Mouse (Mus musculus): ENCODE measurements around the gene Grwd1. TPM values are rescaled to one million over a fixed set of nuclear protein-coding genes. Genes with fewer than 3 reads are reported as not detected.

Gene Grwd1
- polyA plus RNA-seq, 1 experiment from 2014 or later: 116 TPM

DNA sequence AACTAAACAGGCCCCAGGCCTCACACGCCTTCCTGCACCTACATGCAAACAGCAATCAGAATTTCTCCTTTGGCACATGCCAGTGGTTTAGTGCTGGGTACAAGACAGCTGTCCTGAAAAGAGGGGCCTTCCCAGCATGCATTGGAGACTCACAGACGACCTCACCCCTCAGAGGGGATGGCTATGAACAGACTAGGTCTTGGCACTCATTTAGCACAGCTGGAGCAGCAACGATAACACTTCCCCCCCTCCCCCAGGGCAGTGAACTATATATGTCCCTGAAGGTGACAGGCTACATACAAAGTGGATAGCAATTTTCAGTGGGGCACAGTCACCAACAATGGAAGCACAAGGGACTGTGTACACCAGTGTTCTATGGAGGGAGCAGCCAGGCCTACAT, 33.7 kb upstream of the Grwd1 start:
- no peaks in the 10 kb centered on the region for H3K36me3 ChIP-seq
- H3K4me1 ChIP-seq: peaks cover 34% of the 10 kb centered on the region
- peaks cover 72% of the 10 kb centered on the region for H3K27me3 ChIP-seq (ENCODE audit: low read depth, poor library complexity, severe bottlenecking)
- no peak for DNase-seq (ENCODE audit: low spot score)
- H3K27ac ChIP-seq: no peak overlapping the region
- H3K9me3 ChIP-seq (replicated peaks): no peaks in the 10 kb centered on the region
- 75% methylated on average over 3 of the region's 3 CpGs for WGBS
- H3K4me3 ChIP-seq: no peak overlapping the region

DNA sequence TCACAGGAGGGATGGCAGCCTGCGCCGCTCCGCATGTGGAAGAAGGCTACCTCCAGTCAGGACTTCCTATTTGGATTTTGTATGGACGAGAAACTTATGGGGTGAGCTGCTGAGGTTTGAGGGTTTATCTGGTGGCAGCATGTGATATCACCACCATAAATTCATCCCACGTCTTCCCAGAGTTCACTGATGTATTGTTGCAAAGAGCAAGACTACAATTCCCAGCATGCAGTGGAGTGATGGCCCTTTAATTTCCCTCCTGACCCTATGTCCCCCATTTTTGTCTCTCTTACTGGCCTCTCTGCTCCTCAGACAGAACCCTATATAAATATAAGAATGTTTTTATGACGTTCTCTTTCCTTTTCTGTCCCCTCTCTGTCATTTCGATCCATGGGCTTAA, 32.1 kb upstream of the Grwd1 start:
- H3K4me1 ChIP-seq: peaks cover 23% of the 10 kb centered on the region
- H3K27me3 ChIP-seq (ENCODE audit: low read depth, poor library complexity, severe bottlenecking): peaks cover 72% of the 10 kb centered on the region

DNA sequence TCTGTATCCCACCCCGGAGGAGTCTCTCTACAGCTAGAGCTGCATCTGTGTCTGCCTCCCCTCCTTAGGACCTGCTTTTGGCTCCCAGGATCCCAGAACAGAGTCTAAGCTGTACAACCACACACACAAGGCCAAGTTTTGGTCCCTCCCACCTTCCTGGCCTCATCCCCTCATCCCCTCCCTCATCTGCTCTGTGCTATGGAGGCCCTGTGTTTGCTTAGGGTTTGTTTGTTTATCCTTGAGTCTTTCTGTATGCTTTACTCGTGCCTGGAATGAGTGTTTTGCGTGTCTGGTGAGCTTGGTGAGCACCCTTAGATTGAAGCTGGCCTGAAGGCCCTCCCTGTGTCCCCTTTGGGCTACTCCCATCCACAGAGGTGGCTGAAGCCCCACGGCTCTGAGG, 28.3 kb upstream of the Grwd1 start:
- Histone ChIP-seq H3K4me3 (no peak overlapping the region), H3K9me3 (replicated peaks) (no peaks in the 10 kb centered on the region), H3K4me1 (peaks cover 18% of the 10 kb centered on the region), H3K27me3 (ENCODE audit: low read depth, poor library complexity, severe bottlenecking) (peaks cover 76% of the 10 kb centered on the region), H3K27ac (no peak overlapping the region), H3K36me3 (no peaks in the 10 kb centered on the region)
- 49% methylated on average over 4 of the region's 4 CpGs for WGBS
- DNase-seq (ENCODE audit: low spot score): no peak

More for the DNA sequence above, 32.1 kb upstream of the Grwd1 start:
- Histone ChIP-seq H3K27ac (no peak overlapping the region), H3K4me3 (no peak overlapping the region), H3K36me3 (no peaks in the 10 kb centered on the region), H3K9me3 (replicated peaks) (no peaks in the 10 kb centered on the region)
- 85% methylated on average over 7 of the region's 7 CpGs for WGBS
- DNase-seq (ENCODE audit: low spot score): no peak

GRCm38 (mm10) chr7:45856950-45857901, 26.5 kb upstream of the Grwd1 start:
- peak overlapping the region; percentile 27 for H3K27ac ChIP-seq
- WGBS: 2% methylated on average over 30 of the region's 30 CpGs
- H3K27me3 ChIP-seq (ENCODE audit: low read depth, poor library complexity, severe bottlenecking): peaks cover 75% of the 10 kb centered on the region

DNA sequence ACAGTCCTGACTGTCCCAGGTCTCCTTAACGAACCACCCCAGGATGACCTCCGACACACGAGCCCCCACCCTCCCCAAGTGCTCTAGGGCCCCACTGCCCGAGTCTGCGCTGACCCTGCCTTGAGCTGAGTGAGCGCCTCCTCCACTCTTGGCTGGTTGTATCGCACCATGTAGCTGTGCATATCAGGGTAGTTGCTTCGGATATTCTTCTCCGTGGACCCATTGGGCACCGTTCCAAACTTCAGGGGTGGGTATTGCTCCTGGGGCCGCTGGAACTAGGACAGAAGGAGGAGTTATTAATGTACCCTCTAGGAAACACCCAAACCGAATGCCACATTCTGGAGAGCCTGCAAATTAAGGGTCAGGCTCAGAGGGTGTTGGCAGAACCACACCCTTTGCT, 22.3 kb upstream of the Grwd1 start:
- Histone ChIP-seq H3K4me1 (peaks cover 22% of the 10 kb centered on the region), H3K36me3 (no peaks in the 10 kb centered on the region), H3K9me3 (replicated peaks) (no peaks in the 10 kb centered on the region), H3K4me3 (no peak overlapping the region), H3K27me3 (ENCODE audit: low read depth, poor library complexity, severe bottlenecking) (peaks cover 55% of the 10 kb centered on the region), H3K27ac (no peak overlapping the region)
- DNase-seq (ENCODE audit: low spot score): no peak
- WGBS: 85% methylated on average over 12 of the region's 12 CpGs

More at GRCm38 (mm10) chr7:45856950-45857901, 26.5 kb upstream of the Grwd1 start:
- peak overlapping the region; percentile 51 for H3K4me3 ChIP-seq
- peaks cover 18% of the 10 kb centered on the region for H3K4me1 ChIP-seq
- H3K36me3 ChIP-seq: no peaks in the 10 kb centered on the region
- peak; percentile 61 for DNase-seq (ENCODE audit: low spot score)
- no peaks in the 10 kb centered on the region for H3K9me3 ChIP-seq (replicated peaks)

GRCm38 (mm10) chr7:45850661-45851060, 19.9 kb upstream of the Grwd1 start:
- Histone ChIP-seq H3K27ac (no peak overlapping the region), H3K4me1 (peaks cover 4% of the 10 kb centered on the region; the same call in 1 of the 2 replicates), H3K27me3 (ENCODE audit: low read depth, poor library complexity, severe bottlenecking) (peaks cover 40% of the 10 kb centered on the region; the same call in 1 of the 2 replicates), H3K36me3 (no peaks in the 10 kb centered on the region), H3K4me3 (no peak overlapping the region), H3K9me3 (replicated peaks) (no peaks in the 10 kb centered on the region)
- 74% methylated on average over 3 of the region's 3 CpGs for WGBS
- DNase-seq (ENCODE audit: low spot score): no peak

DNA sequence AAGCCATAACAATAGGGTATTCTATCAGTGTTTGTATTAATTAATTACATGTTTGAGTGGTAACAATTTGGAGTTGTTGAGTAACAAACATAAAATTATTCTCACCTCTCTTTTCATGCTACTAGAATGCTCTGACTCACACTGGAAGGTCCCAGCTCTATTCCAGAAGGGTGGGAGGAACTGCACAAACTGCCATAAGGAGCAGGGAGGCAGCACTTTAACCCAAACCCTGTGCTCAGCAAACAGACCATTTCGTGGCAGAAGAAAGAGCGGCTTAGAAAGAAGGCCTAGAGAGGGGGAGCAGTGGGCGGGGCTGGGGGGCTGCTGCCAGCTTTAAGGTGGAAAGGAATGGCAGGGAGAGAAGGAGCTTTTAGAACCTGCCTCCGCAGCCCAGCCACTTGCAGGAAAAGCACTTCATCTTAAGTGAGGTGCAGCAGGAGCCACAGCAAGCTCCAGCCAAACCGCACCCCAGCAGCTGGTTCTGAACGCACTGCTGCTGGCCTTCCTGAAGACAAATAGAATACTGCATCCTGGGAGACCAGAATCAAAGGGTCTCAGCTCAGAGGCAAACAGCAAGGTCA, 17.8 kb upstream of the Grwd1 start:
- Histone ChIP-seq H3K27me3 (ENCODE audit: low read depth, poor library complexity, severe bottlenecking) (peaks cover 40% of the 10 kb centered on the region; the same call in 1 of the 2 replicates), H3K36me3 (no peaks in the 10 kb centered on the region), H3K4me1 (peaks cover 4% of the 10 kb centered on the region; the same call in 1 of the 2 replicates), H3K4me3 (no peak overlapping the region), H3K27ac (0 out of 2 replicates have a peak overlapping the region, but pooled peaks have one; percentile 40), H3K9me3 (replicated peaks) (no peaks in the 10 kb centered on the region)
- DNase-seq (ENCODE audit: low spot score): no peak
- WGBS: 15% methylated on average over 6 of the region's 6 CpGs

GRCm38 (mm10) chr7:45842950-45843744, 12.4 kb upstream of the Grwd1 start:
- no peaks in the 10 kb centered on the region for H3K4me1 ChIP-seq
- no peak overlapping the region for H3K27ac ChIP-seq
- 90% methylated on average over 10 of the region's 10 CpGs for WGBS
- no peaks in the 10 kb centered on the region for H3K9me3 ChIP-seq (replicated peaks)
- DNase-seq (ENCODE audit: low spot score): no peak
- peaks cover 46% of the 10 kb centered on the region; the same call in 1 of the 2 replicates for H3K27me3 ChIP-seq (ENCODE audit: low read depth, poor library complexity, severe bottlenecking)
- H3K4me3 ChIP-seq: no peak overlapping the region
- no peaks in the 10 kb centered on the region for H3K36me3 ChIP-seq

- Histone ChIP-seq H3K27me3 (ENCODE audit: low read depth, poor library complexity, severe bottlenecking) (peaks cover 70% of the 10 kb centered on the region), H3K27ac (peak overlapping the region; percentile 71), H3K4me1 (peaks cover 36% of the 10 kb centered on the region), H3K36me3 (peaks cover 7% of the 10 kb centered on the region), H3K9me3 (replicated peaks) (no peaks in the 10 kb centered on the region), H3K4me3 (peak overlapping the region; percentile 49)
- DNase-seq (ENCODE audit: low spot score): peak; percentile 51
- 2% methylated on average over 31 of the region's 31 CpGs for WGBS
Measured at GRCm38 (mm10) chr7:45833924-45834323, 3.2 kb upstream of the Grwd1 start.

DNA sequence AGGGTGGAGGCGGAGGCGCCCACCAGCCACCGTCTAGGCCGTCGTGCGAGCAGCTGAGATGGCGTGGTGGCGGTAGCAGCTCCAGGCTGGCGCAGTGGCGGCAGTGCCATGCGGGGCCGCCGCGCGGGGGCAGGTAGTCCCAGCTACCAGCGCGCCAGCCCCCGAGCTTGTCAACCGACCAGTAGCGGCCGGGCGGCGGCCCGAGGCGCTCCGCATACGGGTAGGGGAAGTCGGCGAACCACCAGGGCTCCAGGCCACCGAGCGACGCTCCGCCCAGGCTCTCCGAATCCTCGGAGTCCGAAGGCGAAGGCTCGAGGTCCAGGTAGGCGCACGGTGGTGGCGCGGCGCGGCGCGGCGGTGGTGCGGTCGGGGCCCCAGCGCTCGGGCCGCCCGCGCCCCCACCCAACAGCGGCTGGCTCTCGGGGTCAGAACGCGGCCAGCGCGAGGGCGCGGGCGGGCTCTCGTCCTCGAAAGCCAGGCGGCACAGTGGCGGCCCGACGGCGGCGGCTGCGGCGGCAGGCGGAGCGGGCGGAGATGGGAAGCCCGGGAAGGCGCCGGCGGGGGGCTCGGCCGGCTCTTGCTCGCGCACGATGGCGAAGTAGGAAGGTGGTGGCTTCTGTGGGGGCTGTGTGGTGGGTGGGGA, 2.5 kb upstream of the Grwd1 start:
- Histone ChIP-seq H3K36me3 (peaks cover 14% of the 10 kb centered on the region), H3K27ac (peak overlapping the region; percentile 71), H3K4me3 (peak overlapping the region; percentile 49), H3K4me1 (peaks cover 36% of the 10 kb centered on the region), H3K9me3 (replicated peaks) (no peaks in the 10 kb centered on the region), H3K27me3 (ENCODE audit: low read depth, poor library complexity, severe bottlenecking) (peaks cover 70% of the 10 kb centered on the region)
- peak; percentile 60 for DNase-seq (ENCODE audit: low spot score)
- 1% methylated on average over 82 of the region's 86 CpGs for WGBS

GRCm38 (mm10) chr7:45832428-45832827, 1.7 kb upstream of the Grwd1 start:
- Histone ChIP-seq H3K27me3 (ENCODE audit: low read depth, poor library complexity, severe bottlenecking) (peaks cover 65% of the 10 kb centered on the region), H3K27ac (peak overlapping the region; percentile 71; the same call in 1 of the 2 replicates), H3K4me3 (peak overlapping the region; percentile 49), H3K36me3 (peaks cover 22% of the 10 kb centered on the region), H3K4me1 (peaks cover 36% of the 10 kb centered on the region), H3K9me3 (replicated peaks) (no peaks in the 10 kb centered on the region)
- DNase-seq (ENCODE audit: low spot score): no peak
- 10% methylated on average over 30 of the region's 30 CpGs for WGBS

GRCm38 (mm10) chr7:45831128-45831525, 383 bp upstream of the Grwd1 start:
- no peaks in the 10 kb centered on the region for H3K9me3 ChIP-seq (replicated peaks)
- peaks cover 35% of the 10 kb centered on the region for H3K36me3 ChIP-seq
- peak overlapping the region; percentile 85; the same call in 1 of the 2 replicates for H3K27ac ChIP-seq
- peak overlapping the region; percentile 94 for H3K4me3 ChIP-seq
- WGBS: 21% methylated on average over 5 of the region's 5 CpGs
- no peak for DNase-seq (ENCODE audit: low spot score)
- H3K4me1 ChIP-seq: peaks cover 36% of the 10 kb centered on the region
- H3K27me3 ChIP-seq (ENCODE audit: low read depth, poor library complexity, severe bottlenecking): peaks cover 52% of the 10 kb centered on the region
